Mouse (Mus musculus): ENCODE measurements around the gene Larp4. TPM values are rescaled to one million over a fixed set of nuclear protein-coding genes. Genes with fewer than 3 reads are reported as not detected.

Larp4 gene
- polyA plus RNA-seq, 1 experiment from 2014 or later = 17.3 TPM

- H3K9me3 ChIP-seq (ENCODE audit: low read length) = no peaks in the 10 kb centered on the region
- WGBS (ENCODE audit: insufficient replicate concordance) = 62% methylated on average over 6 of the region's 6 CpGs
- no peaks in the 10 kb centered on the region for H3K27me3 ChIP-seq (ENCODE audit: insufficient read depth, low read length)
- H3K4me1 ChIP-seq (ENCODE audit: insufficient read depth) = peaks cover 21% of the 10 kb centered on the region
- H3K9ac ChIP-seq (replicated peaks) = no peak overlapping the region
- no peak overlapping the region for H3K4me2 ChIP-seq (ENCODE audit: low read depth, low read length)
- H3K36me3 ChIP-seq (replicated peaks; ENCODE audit: insufficient read depth, low read length) = peaks cover 12% of the 10 kb centered on the region; the same call in 1 of the 2 replicates
- ATAC-seq (no peak), DNase-seq (no peak)
- TF ChIP-seq CTCF (IDR thresholded peaks at IDR 0.05; ENCODE audit: low read depth) (no peak), EP300 (IDR thresholded peaks at IDR 0.05; ENCODE audit: low read depth) (no peak)
- H3K4me3 ChIP-seq (ENCODE audit: low read depth, low read length) = no peak overlapping the region
- no peak overlapping the region for H3K27ac ChIP-seq (ENCODE audit: low read depth)
These were observed 75.7 kb downstream of the Larp4 start for GRCm38 (mm10) chr15:100045576-100045975.

- no peaks in the 10 kb centered on the region for H3K27me3 ChIP-seq (ENCODE audit: insufficient read depth, low read length)
- H3K4me1 ChIP-seq (ENCODE audit: insufficient read depth) = peaks cover 8% of the 10 kb centered on the region
- H3K9ac ChIP-seq (replicated peaks) = no peak overlapping the region
- 71% methylated on average over 7 of the region's 7 CpGs for WGBS (ENCODE audit: insufficient replicate concordance)
- H3K4me3 ChIP-seq (ENCODE audit: low read depth, low read length) = no peak overlapping the region
- H3K9me3 ChIP-seq (ENCODE audit: low read length) = no peaks in the 10 kb centered on the region
- TF ChIP-seq CTCF (IDR thresholded peaks at IDR 0.05; ENCODE audit: low read depth) = no peak
- no peak for TF ChIP-seq EP300 (IDR thresholded peaks at IDR 0.05; ENCODE audit: low read depth)
- ATAC-seq = no peak
- H3K4me2 ChIP-seq (ENCODE audit: low read depth, low read length) = no peak overlapping the region
- no peak for DNase-seq
- H3K27ac ChIP-seq (ENCODE audit: low read depth) = no peak overlapping the region
- peaks cover 14% of the 10 kb centered on the region; the same call in 1 of the 2 replicates for H3K36me3 ChIP-seq (replicated peaks; ENCODE audit: insufficient read depth, low read length)
These were observed 79.7 kb downstream of the Larp4 start for GRCm38 (mm10) chr15:100049496-100050087.

GRCm38 (mm10) chr15:100050940-100051339, 81.1 kb downstream of the Larp4 start:
- Histone ChIP-seq H3K9ac (replicated peaks) (no peak overlapping the region), H3K27me3 (ENCODE audit: insufficient read depth, low read length) (no peaks in the 10 kb centered on the region), H3K9me3 (ENCODE audit: low read length) (no peaks in the 10 kb centered on the region), H3K4me1 (ENCODE audit: insufficient read depth) (no peaks in the 10 kb centered on the region), H3K27ac (ENCODE audit: low read depth) (no peak overlapping the region), H3K4me2 (ENCODE audit: low read depth, low read length) (no peak overlapping the region), H3K4me3 (ENCODE audit: low read depth, low read length) (no peak overlapping the region), H3K36me3 (replicated peaks; ENCODE audit: insufficient read depth, low read length) (peaks cover 14% of the 10 kb centered on the region; the same call in 1 of the 2 replicates)
- 90% methylated on average over 7 of the region's 7 CpGs for WGBS (ENCODE audit: insufficient replicate concordance)
- ATAC-seq = no peak
- TF ChIP-seq CTCF (IDR thresholded peaks at IDR 0.05; ENCODE audit: low read depth) = no peak
- TF ChIP-seq EP300 (IDR thresholded peaks at IDR 0.05; ENCODE audit: low read depth) = no peak
- no peak for DNase-seq

- H3K27ac ChIP-seq (ENCODE audit: low read depth) = no peak overlapping the region
- H3K4me2 ChIP-seq (ENCODE audit: low read depth, low read length) = no peak overlapping the region
- no peak overlapping the region for H3K9ac ChIP-seq (replicated peaks)
- WGBS (ENCODE audit: insufficient replicate concordance) = 58% methylated on average over 3 of the region's 3 CpGs
- DNase-seq = no peak
- H3K9me3 ChIP-seq (ENCODE audit: low read length) = no peaks in the 10 kb centered on the region
- H3K27me3 ChIP-seq (ENCODE audit: insufficient read depth, low read length) = no peaks in the 10 kb centered on the region
- TF ChIP-seq CTCF (IDR thresholded peaks at IDR 0.05; ENCODE audit: low read depth) = no peak
- no peak for TF ChIP-seq EP300 (IDR thresholded peaks at IDR 0.05; ENCODE audit: low read depth)
- H3K4me1 ChIP-seq (ENCODE audit: insufficient read depth) = no peaks in the 10 kb centered on the region
- no peak for ATAC-seq
- no peak overlapping the region for H3K4me3 ChIP-seq (ENCODE audit: low read depth, low read length)
- H3K36me3 ChIP-seq (replicated peaks; ENCODE audit: insufficient read depth, low read length) = peaks cover 10% of the 10 kb centered on the region; the same call in 1 of the 2 replicates
These were observed 82.9 kb downstream of the Larp4 start for GRCm38 (mm10) chr15:100052726-100053125.

GRCm38 (mm10) chr15:100056397-100056908, 86.6 kb downstream of the Larp4 start:
- Histone ChIP-seq H3K9ac (replicated peaks) (no peak overlapping the region), H3K4me3 (ENCODE audit: low read depth, low read length) (no peak overlapping the region), H3K4me2 (ENCODE audit: low read depth, low read length) (no peak overlapping the region), H3K27me3 (ENCODE audit: insufficient read depth, low read length) (no peaks in the 10 kb centered on the region), H3K27ac (ENCODE audit: low read depth) (no peak overlapping the region), H3K9me3 (ENCODE audit: low read length) (no peaks in the 10 kb centered on the region), H3K4me1 (ENCODE audit: insufficient read depth) (peaks cover 16% of the 10 kb centered on the region), H3K36me3 (replicated peaks; ENCODE audit: insufficient read depth, low read length) (0 out of 2 replicates have a peak, but pooled peaks cover 3% of the 10 kb centered on the region)
- ATAC-seq (no peak), DNase-seq (no peak)
- no peak for TF ChIP-seq EP300 (IDR thresholded peaks at IDR 0.05; ENCODE audit: low read depth)
- TF ChIP-seq CTCF (IDR thresholded peaks at IDR 0.05; ENCODE audit: low read depth) = no peak
- 86% methylated on average over 7 of the region's 7 CpGs for WGBS (ENCODE audit: insufficient replicate concordance)

GRCm38 (mm10) chr15:100057698-100058097, 87.8 kb downstream of the Larp4 start:
- ATAC-seq (no peak), DNase-seq (no peak)
- H3K27ac ChIP-seq (ENCODE audit: low read depth) = no peak overlapping the region
- H3K9ac ChIP-seq (replicated peaks) = no peak overlapping the region
- H3K4me1 ChIP-seq (ENCODE audit: insufficient read depth) = peaks cover 22% of the 10 kb centered on the region
- 0 out of 2 replicates have a peak, but pooled peaks cover 3% of the 10 kb centered on the region for H3K36me3 ChIP-seq (replicated peaks; ENCODE audit: insufficient read depth, low read length)
- 72% methylated on average over 3 of the region's 3 CpGs for WGBS (ENCODE audit: insufficient replicate concordance)
- H3K9me3 ChIP-seq (ENCODE audit: low read length) = no peaks in the 10 kb centered on the region
- H3K4me3 ChIP-seq (ENCODE audit: low read depth, low read length) = no peak overlapping the region
- no peaks in the 10 kb centered on the region for H3K27me3 ChIP-seq (ENCODE audit: insufficient read depth, low read length)
- H3K4me2 ChIP-seq (ENCODE audit: low read depth, low read length) = no peak overlapping the region
- TF ChIP-seq EP300 (IDR thresholded peaks at IDR 0.05; ENCODE audit: low read depth) (no peak), CTCF (IDR thresholded peaks at IDR 0.05; ENCODE audit: low read depth) (no peak)
